Mouse (Mus musculus) MEL (cell line): Measurements from ENCODE around the gene Sdccag8.

Source experiments
- EP300 ChIP-seq, 2 experiments: IDR thresholded peaks; 2 replicates each; pipeline ENCODE4 v1.6.1; 2011; ENCODE audit warnings: improper control_type of control experiment in 2 of 2, low read length in 2 of 2, low read depth in 1 of 2, mild to moderate bottlenecking in 1 of 2
- POLR2A ChIP-seq, 2 experiments: IDR thresholded peaks; 2 replicates each; pipeline ENCODE4 v1.6.1; 2011 to 2012; ENCODE audit warnings: low read length in 2 of 2, mild to moderate bottlenecking in 2 of 2, control low read depth in 1 of 2, improper control_type of control experiment in 1 of 2, low read depth in 1 of 2, moderate library complexity in 1 of 2; ENCODE audit not compliant: control insufficient read depth in 1 of 2, insufficient read depth in 1 of 2, poor library complexity in 1 of 2
- ZC3H11A ChIP-seq: IDR thresholded peaks from 2 replicates; pipeline ENCODE4 v1.6.1; 2012; ENCODE audit warnings: low read depth, mild to moderate bottlenecking, inconsistent platforms, low read length, improper control_type of control experiment

DNA sequence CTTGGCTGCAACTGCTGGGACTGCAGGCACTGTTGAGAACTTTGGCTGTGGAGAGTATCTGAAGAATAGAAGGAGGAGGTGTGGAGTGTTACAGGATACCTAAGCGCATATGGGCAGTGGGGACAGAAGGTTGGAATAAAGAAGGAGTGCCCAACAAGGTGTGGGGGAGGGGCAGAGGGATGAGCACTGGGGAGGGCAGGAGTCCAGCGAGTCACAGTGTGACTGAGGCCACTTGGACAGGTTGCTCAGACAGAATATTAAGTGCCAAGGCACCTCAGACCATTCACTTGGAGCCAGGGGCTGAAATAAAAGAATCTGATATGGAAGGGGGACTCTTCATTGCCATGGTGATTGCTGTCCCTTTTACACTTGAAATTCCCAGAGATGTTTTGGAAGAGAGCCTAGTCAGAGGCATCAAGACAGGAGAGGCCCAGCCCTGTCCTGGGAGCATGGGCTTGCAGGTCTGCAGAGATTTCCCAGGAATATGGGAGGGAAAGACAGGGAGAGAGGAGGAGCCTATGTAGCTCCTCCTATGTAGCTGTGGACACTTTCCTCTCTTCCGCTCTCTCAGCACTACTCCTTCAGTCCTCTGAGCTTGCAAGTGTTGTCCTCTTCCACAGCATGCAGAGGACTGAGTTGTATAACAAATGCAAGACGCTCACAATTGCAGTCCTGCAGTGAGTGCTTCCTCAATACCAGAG lies 189.7 kb downstream of the Sdccag8 start:
- TF ChIP-seq POLR2A (IDR thresholded peaks at IDR 0.05; ENCODE audit: control insufficient read depth in 1 of 2, insufficient read depth in 1 of 2, low read depth in 1 of 2, low read length in 2 of 2, poor library complexity in 1 of 2) (no peak), ZC3H11A (no peak), EP300 (IDR thresholded peaks at IDR 0.05; ENCODE audit: low read depth in 1 of 2, low read length in 2 of 2) (no peak)
